Mouse (Mus musculus): Measurements from ENCODE around the gene Doxl2.

Doxl2 gene

DNA sequence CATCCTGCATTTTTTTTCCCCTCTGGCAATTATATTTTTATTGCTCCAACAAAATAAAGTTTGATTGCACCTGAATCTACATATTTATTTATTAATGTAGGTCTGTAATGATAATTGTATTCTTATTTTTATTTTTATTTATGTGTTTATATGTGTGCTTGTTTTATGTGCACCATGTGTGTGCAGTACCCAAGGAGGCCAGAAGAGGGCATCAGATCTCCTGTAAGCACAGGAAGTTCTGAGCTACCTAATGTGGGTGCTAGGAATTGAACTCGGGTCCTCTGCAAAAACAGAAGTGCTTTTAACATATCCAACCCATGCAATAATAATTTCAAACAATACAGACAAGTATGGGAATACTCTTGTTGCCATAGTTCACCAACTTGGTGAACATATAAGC lies 34.9 kb downstream of the Doxl2 start:
- no peak for DNase-seq (ENCODE audit: low spot score)

DNA sequence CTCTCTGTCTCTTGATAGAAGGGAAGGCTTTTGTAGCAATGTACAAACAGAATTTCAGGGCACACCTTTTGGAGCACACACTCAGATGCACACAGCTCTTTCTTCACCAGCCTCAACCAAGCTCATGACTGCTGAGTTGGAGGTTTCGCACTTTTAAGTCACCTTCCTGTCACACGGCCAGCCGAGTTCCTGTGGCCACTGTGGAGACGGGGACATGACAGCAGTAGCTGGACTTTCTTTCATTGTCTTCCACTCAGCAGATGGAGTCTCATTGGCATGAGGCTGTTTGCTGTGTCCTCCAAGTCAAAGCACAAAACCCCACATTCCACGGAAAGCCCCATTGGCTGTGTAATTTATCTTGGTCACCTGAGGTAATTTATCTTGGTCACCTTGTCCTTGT lies 36.4 kb downstream of the Doxl2 start:
- no peak for DNase-seq (ENCODE audit: low spot score)

DNA sequence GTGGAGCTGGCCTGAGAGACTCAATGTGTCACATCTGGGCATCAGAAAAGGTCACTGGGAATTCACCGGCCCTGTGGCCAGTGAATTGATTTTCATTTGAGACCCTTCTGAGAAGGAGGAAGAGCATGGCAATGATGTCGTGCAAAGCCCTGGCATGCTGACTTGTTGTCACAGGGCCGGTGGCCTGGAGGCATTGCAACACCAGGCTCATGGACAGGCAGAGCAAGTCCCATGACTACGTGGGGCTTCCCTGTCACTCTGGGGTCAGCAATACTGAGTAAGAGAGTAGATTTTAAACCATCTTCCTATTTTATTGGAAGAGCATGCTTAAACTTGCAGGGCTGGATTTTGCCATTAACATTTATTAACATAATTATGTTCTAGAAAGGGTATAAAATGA lies 38.3 kb downstream of the Doxl2 start:
- DNase-seq (ENCODE audit: low spot score) = no peak

DNA sequence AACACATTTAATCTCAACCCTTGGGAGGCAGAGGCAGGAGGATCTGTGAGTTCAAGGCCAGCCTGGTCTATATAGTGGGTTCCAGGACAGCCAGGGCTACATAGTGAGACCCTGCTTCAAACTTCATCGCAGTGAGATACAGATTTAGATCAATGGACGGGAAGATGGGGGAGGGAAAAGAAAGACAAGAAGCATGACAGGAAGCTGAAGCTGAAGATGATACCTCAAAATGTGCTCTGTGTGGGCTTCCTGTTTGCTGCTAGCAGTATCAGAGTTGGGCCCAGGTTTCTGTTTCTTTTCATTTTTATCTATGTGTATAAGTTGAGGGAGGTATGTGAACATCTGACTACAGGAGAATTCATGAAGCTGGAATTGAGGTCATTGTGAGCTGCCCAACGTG lies 38.7 kb downstream of the Doxl2 start:
- DNase-seq (ENCODE audit: low spot score) = no peak

DNA sequence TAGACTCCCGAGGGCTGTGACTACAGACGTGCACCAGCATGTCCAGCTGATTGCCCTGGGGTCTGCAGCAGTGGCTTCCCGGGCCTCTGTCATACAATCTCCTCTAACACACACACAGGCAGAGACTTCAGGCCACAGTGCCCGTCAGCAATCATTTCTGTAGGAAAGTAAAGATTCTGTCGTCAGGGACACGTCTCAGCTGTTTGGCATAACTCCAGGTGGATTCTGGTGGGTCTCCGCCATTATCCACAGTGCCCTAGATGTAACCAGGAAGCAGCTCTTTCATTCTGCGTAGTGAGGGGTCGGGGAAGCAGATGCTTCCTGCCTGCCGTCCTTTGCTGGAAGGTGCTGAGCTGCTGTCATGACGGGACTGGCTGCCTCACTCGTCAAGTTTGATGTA lies 42.4 kb downstream of the Doxl2 start:
- no peak for DNase-seq (ENCODE audit: low spot score)

DNA sequence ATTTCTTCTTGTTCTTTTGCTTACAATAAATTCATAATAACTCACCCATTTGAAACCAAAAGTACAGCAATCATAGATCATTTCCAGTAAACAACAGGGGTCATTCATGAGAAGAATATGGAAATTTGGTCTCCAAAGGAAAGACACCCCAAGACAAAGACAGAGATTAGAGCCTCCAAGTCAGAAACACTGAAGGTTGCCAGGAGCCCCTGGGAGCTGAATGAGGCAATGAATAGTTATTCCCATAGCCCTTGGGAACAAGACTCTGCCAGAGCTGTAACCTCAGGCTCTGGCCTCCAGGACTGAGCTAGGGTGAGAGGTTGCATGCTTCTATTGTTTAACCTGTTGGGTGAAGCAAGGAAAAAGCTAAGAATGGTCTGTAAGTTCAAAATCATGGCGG lies 44.6 kb downstream of the Doxl2 start:
- DNase-seq (ENCODE audit: low spot score) = no peak

DNA sequence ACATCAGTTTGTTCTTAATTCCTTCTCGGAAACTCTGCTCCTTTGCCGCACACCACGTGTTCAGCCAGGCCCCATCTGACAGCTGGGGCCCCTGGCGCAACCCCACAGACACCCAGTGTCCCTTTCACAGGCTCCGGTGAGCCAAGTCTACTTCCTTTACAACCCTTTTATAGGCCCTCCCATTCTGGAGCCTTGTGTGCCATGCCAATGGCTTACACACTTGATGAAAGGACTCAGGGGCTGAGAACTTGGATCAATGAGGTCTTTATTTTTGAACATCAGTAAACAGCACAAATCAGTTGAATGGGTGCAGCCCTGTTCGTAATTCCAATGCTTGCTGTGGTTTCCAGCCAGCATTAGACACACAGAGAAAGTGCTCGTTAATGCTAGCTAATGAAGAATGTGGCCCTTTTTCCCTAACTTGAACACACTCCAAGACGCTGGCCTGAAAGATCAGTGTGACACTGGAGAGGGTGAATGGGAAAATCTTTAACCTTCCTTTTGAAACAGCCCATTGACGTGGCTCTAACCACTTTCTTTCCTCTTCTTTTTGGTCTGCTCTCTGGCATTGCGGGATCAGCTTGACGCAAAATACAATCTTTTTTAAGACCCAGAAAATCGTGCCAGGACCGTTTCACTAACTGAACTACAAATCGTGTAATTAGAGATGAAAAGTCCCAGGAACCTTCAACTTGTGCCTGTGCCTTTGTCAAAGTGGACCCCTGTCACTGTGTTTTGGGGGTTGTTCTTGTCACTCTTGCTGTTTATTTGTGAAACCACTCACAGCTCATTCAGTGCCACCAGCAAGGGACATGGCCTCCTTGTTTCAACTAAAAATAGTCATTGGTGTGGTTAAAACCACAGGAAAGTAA lies 46.6 kb downstream of the Doxl2 start:
- no peak for DNase-seq (ENCODE audit: low spot score)

DNA sequence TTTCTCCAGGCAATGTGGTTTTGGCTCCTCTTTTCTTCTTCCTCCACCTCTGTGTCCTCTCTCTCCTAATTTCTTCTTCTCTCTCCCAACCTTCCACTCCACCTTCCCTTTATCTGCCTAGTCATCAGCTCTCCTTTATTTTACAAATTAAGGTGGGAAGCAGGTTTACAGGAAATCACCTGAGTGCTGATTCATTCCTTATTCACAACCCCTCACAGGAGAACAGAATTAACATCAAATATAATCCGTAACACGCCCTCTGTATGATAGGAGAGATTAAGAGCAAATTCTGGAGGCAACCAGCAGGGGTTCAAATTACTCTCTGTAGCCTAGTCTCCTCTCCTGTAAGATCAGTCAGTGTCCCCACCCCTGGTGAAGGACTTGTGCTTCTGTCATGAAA lies 47.6 kb downstream of the Doxl2 start:
- no peak for DNase-seq (ENCODE audit: low spot score)

DNA sequence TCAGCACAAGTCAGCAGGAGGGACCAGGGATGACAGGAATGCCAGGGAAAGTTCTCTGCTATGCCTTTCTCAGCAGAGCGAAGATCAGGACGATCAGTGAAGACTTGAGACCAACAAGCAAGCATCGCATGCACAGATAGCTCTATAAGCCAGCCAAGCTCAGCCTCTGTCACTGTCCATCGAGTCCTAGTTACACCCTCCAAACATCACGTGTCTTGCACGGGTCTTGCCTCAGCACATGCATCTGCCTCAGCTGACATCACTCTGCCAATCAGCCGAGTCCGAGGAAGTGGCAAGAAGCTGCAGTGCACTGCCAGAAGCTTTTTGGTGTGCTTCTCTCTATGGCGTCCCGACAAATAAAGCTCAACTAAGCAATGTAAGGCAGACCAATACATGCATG lies 48.6 kb downstream of the Doxl2 start:
- no peak for DNase-seq (ENCODE audit: low spot score)

DNA sequence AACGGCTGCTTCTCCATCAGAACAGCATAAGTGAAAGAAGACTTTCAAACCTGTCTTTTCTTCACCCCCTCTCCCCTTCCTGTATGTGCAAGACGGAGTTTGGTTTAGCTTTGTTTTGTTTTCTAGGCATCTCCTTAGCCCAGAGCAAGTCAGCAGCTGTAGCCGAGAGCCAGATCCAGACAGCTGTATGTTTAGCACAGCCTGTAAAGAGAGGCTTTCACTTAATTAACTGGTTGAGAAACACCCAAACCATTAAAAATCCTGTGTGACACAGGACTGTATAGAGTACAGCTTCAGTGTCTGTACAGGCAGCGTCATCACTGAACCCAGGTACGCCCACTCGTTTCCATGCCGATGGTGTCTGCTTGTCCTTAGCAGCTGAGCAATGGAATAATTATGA lies 50.5 kb downstream of the Doxl2 start:
- DNase-seq (ENCODE audit: low spot score) = no peak

DNA sequence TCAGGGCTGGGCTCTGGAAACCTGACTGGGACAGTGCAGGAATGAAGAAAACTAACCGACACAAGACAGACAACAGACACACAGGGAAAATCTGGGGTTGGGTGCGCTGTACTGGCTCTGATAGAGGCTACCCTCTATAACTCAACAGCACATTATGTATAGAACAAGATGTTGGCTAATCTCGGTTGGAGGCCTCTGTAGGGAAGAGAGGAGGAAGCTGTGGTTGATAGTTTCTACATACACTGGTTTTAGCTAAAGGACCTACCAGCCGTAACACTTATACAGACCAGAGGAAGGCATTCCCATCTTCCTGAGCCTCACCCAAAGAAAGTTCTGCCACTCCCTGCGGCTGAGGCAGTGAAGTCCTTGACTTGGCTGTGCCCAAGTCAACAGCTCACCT lies 51.7 kb downstream of the Doxl2 start:
- DNase-seq (ENCODE audit: low spot score) = no peak

DNA sequence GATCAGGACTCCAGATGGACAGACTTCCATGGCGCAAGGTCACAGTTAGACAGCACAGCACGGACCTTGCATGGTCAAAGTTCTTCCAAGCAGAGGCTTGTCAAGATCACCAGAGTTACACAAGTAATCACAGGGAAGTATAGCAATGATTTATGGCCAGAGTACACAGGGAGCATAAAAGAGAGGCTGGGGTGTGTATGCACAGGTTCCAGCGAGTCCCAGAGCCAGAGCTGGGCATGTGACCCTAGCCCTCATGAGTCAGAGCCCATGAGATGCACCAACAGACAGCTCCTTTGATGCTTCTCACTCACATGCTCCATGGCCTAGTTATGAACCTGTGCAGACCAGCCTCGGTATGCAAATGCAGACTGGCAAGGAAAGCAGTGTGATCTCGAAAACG lies 53.3 kb downstream of the Doxl2 start:
- no peak for DNase-seq (ENCODE audit: low spot score)
